Mouse (Mus musculus): ENCODE measurements around the gene Ighmbp2. TPM values are rescaled to one million over a fixed set of nuclear protein-coding genes. Genes with fewer than 3 reads are reported as not detected.

Gene Ighmbp2
- polyA plus RNA-seq, 1 experiment from 2014 or later, result 13.1 TPM

- Histone ChIP-seq H3K4me2 (replicated peaks) (no peak overlapping the region), H3K27me3 (no peaks in the 10 kb centered on the region), H3K36me3 (peaks cover 99% of the 10 kb centered on the region), H3K9me3 (no peaks in the 10 kb centered on the region), H3K4me1 (no peaks in the 10 kb centered on the region), H3K4me3 (no peak overlapping the region), H3K27ac (no peak overlapping the region), H3K9ac (no peak overlapping the region)
- ATAC-seq (ENCODE audit: low FRiP score, low read depth), result no peak
- 85% methylated on average over 6 of the region's 6 CpGs for WGBS
Measured at GRCm38 (mm10) chr19:3271366-3271765, 11.5 kb downstream of the Ighmbp2 start.

- H3K9ac ChIP-seq, result no peak overlapping the region
- ATAC-seq (ENCODE audit: low FRiP score, low read depth), result no peak
- H3K36me3 ChIP-seq, result peaks cover 100% of the 10 kb centered on the region
- no peaks in the 10 kb centered on the region for H3K27me3 ChIP-seq
- H3K4me1 ChIP-seq, result no peaks in the 10 kb centered on the region
- no peak overlapping the region for H3K27ac ChIP-seq
- H3K9me3 ChIP-seq, result no peaks in the 10 kb centered on the region
- WGBS, result 93% methylated on average over 6 of the region's 6 CpGs
- H3K4me2 ChIP-seq (replicated peaks), result no peak overlapping the region
- no peak overlapping the region for H3K4me3 ChIP-seq
Measured at GRCm38 (mm10) chr19:3269803-3270202, 13.0 kb downstream of the Ighmbp2 start.

- Histone ChIP-seq H3K27ac (no peak overlapping the region), H3K36me3 (peaks cover 100% of the 10 kb centered on the region)
- ATAC-seq (ENCODE audit: low FRiP score, low read depth), result no peak
Measured at GRCm38 (mm10) chr19:3269279-3269678, 13.5 kb downstream of the Ighmbp2 start.

GRCm38 (mm10) chr19:3268218-3268980, 14.4 kb downstream of the Ighmbp2 start:
- no peak overlapping the region for H3K4me2 ChIP-seq (replicated peaks)
- 97% methylated on average over 17 of the region's 17 CpGs for WGBS
- H3K4me3 ChIP-seq, result no peak overlapping the region
- no peak overlapping the region for H3K27ac ChIP-seq
- no peak for ATAC-seq (ENCODE audit: low FRiP score, low read depth)
- H3K27me3 ChIP-seq, result no peaks in the 10 kb centered on the region
- peaks cover 100% of the 10 kb centered on the region for H3K36me3 ChIP-seq
- H3K4me1 ChIP-seq, result no peaks in the 10 kb centered on the region
- no peaks in the 10 kb centered on the region for H3K9me3 ChIP-seq
- H3K9ac ChIP-seq, result no peak overlapping the region

More at GRCm38 (mm10) chr19:3269279-3269678, 13.5 kb downstream of the Ighmbp2 start:
- Histone ChIP-seq H3K4me2 (replicated peaks) (no peak overlapping the region), H3K27me3 (no peaks in the 10 kb centered on the region), H3K4me3 (no peak overlapping the region), H3K9ac (no peak overlapping the region), H3K9me3 (no peaks in the 10 kb centered on the region), H3K4me1 (no peaks in the 10 kb centered on the region)
- WGBS, result 93% methylated on average over 9 of the region's 9 CpGs

DNA sequence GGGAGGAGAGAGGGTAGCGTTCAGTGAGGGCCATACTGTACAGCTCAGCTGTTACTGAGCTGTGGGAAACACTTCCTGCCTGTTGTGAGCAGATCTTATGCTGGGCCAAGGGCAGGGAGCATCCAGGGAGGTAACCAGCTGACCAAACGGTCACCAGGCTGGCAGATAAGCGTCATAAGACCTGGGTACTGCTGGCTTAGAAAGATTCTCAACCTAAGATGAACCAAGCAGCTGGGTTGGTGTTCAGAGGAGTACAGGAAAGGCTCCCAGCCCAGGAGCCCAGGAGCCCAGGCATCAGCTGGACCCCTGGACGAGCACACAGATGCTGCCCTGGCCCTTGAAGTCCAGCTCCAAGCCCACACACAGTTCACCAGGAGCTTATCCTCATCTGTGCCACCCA, 15.5 kb downstream of the Ighmbp2 start:
- no peak overlapping the region for H3K27ac ChIP-seq
- no peak overlapping the region for H3K4me3 ChIP-seq
- ATAC-seq (ENCODE audit: low FRiP score, low read depth), result no peak
- H3K36me3 ChIP-seq, result peaks cover 95% of the 10 kb centered on the region
- no peak overlapping the region for H3K4me2 ChIP-seq (replicated peaks)
- no peaks in the 10 kb centered on the region for H3K9me3 ChIP-seq
- H3K27me3 ChIP-seq, result no peaks in the 10 kb centered on the region
- no peaks in the 10 kb centered on the region for H3K4me1 ChIP-seq
- no peak overlapping the region for H3K9ac ChIP-seq
- WGBS, result 92% methylated on average over 4 of the region's 4 CpGs

GRCm38 (mm10) chr19:3266676-3267075, 16.1 kb downstream of the Ighmbp2 start:
- Histone ChIP-seq H3K4me1 (no peaks in the 10 kb centered on the region), H3K4me3 (no peak overlapping the region), H3K9ac (no peak overlapping the region), H3K9me3 (no peaks in the 10 kb centered on the region), H3K4me2 (replicated peaks) (no peak overlapping the region), H3K27ac (no peak overlapping the region), H3K36me3 (peaks cover 94% of the 10 kb centered on the region), H3K27me3 (no peaks in the 10 kb centered on the region)
- no peak for ATAC-seq (ENCODE audit: low FRiP score, low read depth)
- 96% methylated on average over 4 of the region's 4 CpGs for WGBS

DNA sequence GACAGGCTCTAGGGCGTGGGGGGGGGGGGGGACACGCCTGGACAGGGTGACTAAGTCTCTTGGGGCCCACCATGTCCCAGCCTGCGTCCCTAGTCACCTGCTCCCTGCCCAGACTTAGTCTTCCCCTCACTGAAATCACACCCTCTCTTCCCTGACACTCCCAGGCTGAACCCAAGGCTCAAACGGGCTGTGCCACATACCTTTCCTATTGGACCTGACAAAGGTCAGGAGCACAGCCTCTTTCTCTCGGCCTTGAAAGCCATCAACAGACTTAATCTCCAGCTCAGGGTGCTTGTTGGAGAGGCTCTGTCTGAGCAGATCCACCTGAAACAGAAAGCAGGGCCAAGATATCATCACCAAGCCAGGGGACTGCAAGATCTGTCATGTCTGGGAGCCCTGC, 16.7 kb downstream of the Ighmbp2 start:
- Histone ChIP-seq H3K4me1 (no peaks in the 10 kb centered on the region), H3K27me3 (no peaks in the 10 kb centered on the region), H3K9me3 (no peaks in the 10 kb centered on the region), H3K4me3 (no peak overlapping the region), H3K36me3 (peaks cover 94% of the 10 kb centered on the region), H3K27ac (no peak overlapping the region), H3K4me2 (replicated peaks) (no peak overlapping the region), H3K9ac (no peak overlapping the region)
- 87% methylated on average over 5 of the region's 5 CpGs for WGBS
- no peak for ATAC-seq (ENCODE audit: low FRiP score, low read depth)

GRCm38 (mm10) chr19:3265180-3265579, 17.6 kb downstream of the Ighmbp2 start:
- WGBS, result 97% methylated on average over 9 of the region's 9 CpGs

DNA sequence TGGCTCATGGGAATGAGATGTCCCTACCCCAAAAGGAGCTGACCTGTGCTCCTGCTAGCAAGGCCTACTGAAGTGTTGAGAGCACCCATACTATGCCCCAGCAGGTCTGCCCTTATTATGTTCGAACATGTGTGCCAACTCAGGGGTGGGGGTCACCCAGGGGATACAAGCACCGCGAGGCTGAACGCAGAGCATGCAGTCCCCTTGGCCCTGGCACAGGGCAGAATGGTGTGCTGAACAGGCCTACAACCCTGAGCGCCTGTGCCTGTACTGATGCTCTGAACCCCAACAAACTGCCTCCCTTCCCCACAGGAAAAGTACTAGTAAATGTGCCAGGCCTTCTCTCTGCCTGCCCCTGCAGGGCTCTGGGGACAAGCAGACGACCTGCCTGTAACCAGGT, 18.5 kb downstream of the Ighmbp2 start:
- Histone ChIP-seq H3K4me1 (no peaks in the 10 kb centered on the region), H3K9ac (no peak overlapping the region), H3K27me3 (no peaks in the 10 kb centered on the region), H3K4me3 (no peak overlapping the region), H3K4me2 (replicated peaks) (no peak overlapping the region), H3K9me3 (no peaks in the 10 kb centered on the region), H3K27ac (no peak overlapping the region), H3K36me3 (peaks cover 94% of the 10 kb centered on the region)
- no peak for ATAC-seq (ENCODE audit: low FRiP score, low read depth)
- 87% methylated on average over 6 of the region's 6 CpGs for WGBS

More at GRCm38 (mm10) chr19:3265180-3265579, 17.6 kb downstream of the Ighmbp2 start:
- Histone ChIP-seq H3K4me2 (replicated peaks) (no peak overlapping the region), H3K9me3 (no peaks in the 10 kb centered on the region), H3K9ac (no peak overlapping the region), H3K36me3 (peaks cover 94% of the 10 kb centered on the region), H3K27ac (no peak overlapping the region), H3K27me3 (no peaks in the 10 kb centered on the region), H3K4me3 (no peak overlapping the region), H3K4me1 (no peaks in the 10 kb centered on the region)
- no peak for ATAC-seq (ENCODE audit: low FRiP score, low read depth)

DNA sequence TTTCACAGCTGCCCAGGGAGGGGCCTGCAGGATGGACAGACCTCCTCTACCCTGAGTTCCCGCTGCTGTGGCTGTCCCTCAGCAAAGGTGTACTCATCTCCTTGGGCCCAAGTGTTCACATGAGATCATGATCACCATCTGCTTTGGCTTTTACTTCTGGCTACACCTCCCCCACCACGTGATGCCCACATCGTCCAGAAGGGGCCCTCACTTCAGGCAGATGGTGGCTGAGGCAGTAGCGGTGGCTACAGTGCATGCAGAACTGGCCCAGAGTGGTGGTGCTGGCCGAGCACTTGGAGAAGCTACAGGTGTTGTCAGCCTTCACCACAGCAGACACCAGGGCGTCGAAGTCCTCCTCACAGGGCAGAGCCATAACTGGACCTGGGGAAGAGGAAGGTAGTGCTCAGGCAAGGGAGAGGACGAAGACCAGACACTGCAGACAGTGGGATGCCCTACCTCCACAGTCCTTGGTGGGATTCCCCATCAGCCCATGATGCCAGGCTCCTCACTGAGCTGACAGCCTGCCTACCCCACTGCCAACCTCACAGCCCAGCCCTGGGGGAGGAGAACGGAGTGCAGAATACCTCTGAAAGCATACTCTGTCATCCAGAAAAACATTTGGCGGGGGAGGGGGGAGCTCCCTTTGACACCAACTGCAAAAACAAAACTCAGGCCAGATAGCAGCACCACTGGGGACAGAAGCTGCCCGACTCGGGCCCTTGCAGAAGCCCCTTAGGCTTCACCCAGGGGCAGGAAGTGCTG, 20.9 kb downstream of the Ighmbp2 start:
- H3K36me3 ChIP-seq, result peaks cover 73% of the 10 kb centered on the region
- WGBS, result 84% methylated on average over 12 of the region's 12 CpGs
- H3K27ac ChIP-seq, result no peak overlapping the region
- no peaks in the 10 kb centered on the region for H3K9me3 ChIP-seq
- H3K4me1 ChIP-seq, result no peaks in the 10 kb centered on the region
- no peak for ATAC-seq (ENCODE audit: low FRiP score, low read depth)
- H3K4me3 ChIP-seq, result no peak overlapping the region
- no peaks in the 10 kb centered on the region for H3K27me3 ChIP-seq
- H3K4me2 ChIP-seq (replicated peaks), result no peak overlapping the region
- no peak overlapping the region for H3K9ac ChIP-seq

- Histone ChIP-seq H3K4me2 (replicated peaks) (no peak overlapping the region), H3K9me3 (no peaks in the 10 kb centered on the region), H3K4me3 (no peak overlapping the region), H3K27ac (no peak overlapping the region), H3K4me1 (no peaks in the 10 kb centered on the region), H3K27me3 (no peaks in the 10 kb centered on the region), H3K36me3 (peaks cover 67% of the 10 kb centered on the region), H3K9ac (no peak overlapping the region)
- no peak for ATAC-seq (ENCODE audit: low FRiP score, low read depth)
- 92% methylated on average over 7 of the region's 7 CpGs for WGBS
Measured at GRCm38 (mm10) chr19:3261336-3261735, 21.5 kb downstream of the Ighmbp2 start.

GRCm38 (mm10) chr19:3260591-3260990, 22.2 kb downstream of the Ighmbp2 start:
- WGBS, result 99% methylated on average over 3 of the region's 3 CpGs

More at GRCm38 (mm10) chr19:3260591-3260990, 22.2 kb downstream of the Ighmbp2 start:
- Histone ChIP-seq H3K27ac (no peak overlapping the region), H3K9ac (no peak overlapping the region), H3K4me3 (no peak overlapping the region), H3K9me3 (no peaks in the 10 kb centered on the region), H3K36me3 (peaks cover 60% of the 10 kb centered on the region), H3K4me1 (no peaks in the 10 kb centered on the region), H3K27me3 (no peaks in the 10 kb centered on the region), H3K4me2 (replicated peaks) (no peak overlapping the region)
- ATAC-seq (ENCODE audit: low FRiP score, low read depth), result no peak
